Mouse (Mus musculus): ENCODE results near the gene Spdef. TPM values are rescaled to one million over a fixed set of nuclear protein-coding genes. Genes with fewer than 3 reads are reported as not detected.

Spdef gene
- 330 and 353 TPM in 2 replicates for polyA plus RNA-seq (2012; rRNA removed)

GRCm38 (mm10) chr17:27728770-27729169, at the start of gene Spdef:
Gene Spdef (minus strand): TSS chr17:27728955.

Other genes starting within 250 kb of the Spdef start
- 0.21 and 0.72 TPM in 2 replicates for gene Grm4, start 207.6 kb downstream of the Spdef start, polyA plus RNA-seq (2012; rRNA removed)
- 127 and 151 TPM in 2 replicates for gene Hmga1, start 172.5 kb downstream of the Spdef start, polyA plus RNA-seq (2012; rRNA removed)
- 57.5 and 66.6 TPM in 2 replicates for gene AI413582, start 163.2 kb downstream of the Spdef start, polyA plus RNA-seq (2012; rRNA removed)
- 76.6 and 85.3 TPM in 2 replicates for gene Nudt3, start 105.5 kb downstream of the Spdef start, polyA plus RNA-seq (2012; rRNA removed)
- gene RPS10-NUDT3, start 93.7 kb downstream of the Spdef start, polyA plus RNA-seq (2012; rRNA removed) = not detected in 2 replicates
- 1,367 and 1,444 TPM in 2 replicates for gene Rps10, start 92.3 kb downstream of the Spdef start, polyA plus RNA-seq (2012; rRNA removed)
- 1.9 and 2.5 TPM in 2 replicates for gene Pacsin1, start 73.4 kb downstream of the Spdef start, polyA plus RNA-seq (2012; rRNA removed)
- gene D17Wsu92e, start 91.7 kb upstream of the Spdef start, polyA plus RNA-seq (2012; rRNA removed) = 81.6 and 87.7 TPM in 2 replicates
- gene Snrpc, start 109.2 kb upstream of the Spdef start, polyA plus RNA-seq (2012; rRNA removed) = 101 and 105 TPM in 2 replicates
- gene Uhrf1bp1, start 127.5 kb upstream of the Spdef start, polyA plus RNA-seq (2012; rRNA removed) = 4.4 and 5.9 TPM in 2 replicates
- gene Anks1, start 180.4 kb upstream of the Spdef start, polyA plus RNA-seq (2012; rRNA removed) = 41.9 and 43.2 TPM in 2 replicates
- gene Taf11, start 180.9 kb upstream of the Spdef start, polyA plus RNA-seq (2012; rRNA removed) = 6.6 and 7.0 TPM in 2 replicates

All from colon, adult 2 months (tissue).